Mouse (Mus musculus) heart, embryonic 14.5 days (tissue): Measurements from ENCODE around the gene Nipal3. TPM values are rescaled to one million over a fixed set of nuclear protein-coding genes. Genes with fewer than 3 reads are reported as not detected.

Experiments used
- ATAC-seq: fragments of 200-750 bp; cut with Nextera tagmentation; 2 replicates; pipeline ENCODE4 v1.8.0; 2017; ENCODE audit warnings: low read depth, moderate TSS enrichment; ENCODE audit not compliant: insufficient number of reproducible peaks, insufficient read depth, low FRiP score
- H3K27ac ChIP-seq, 2 experiments: fragments of 200-500 bp in 1 of 2; fragments of 300-500 bp in 1 of 2; sonication (generic) in 1 of 2; replicated peaks in 1 of 2; 2 replicates each; pipeline ENCODE4 v1.5.1; 2012 to 2014; ENCODE audit warnings: low read depth in 2 of 2, low read length in 2 of 2, control low read depth in 1 of 2, mild to moderate bottlenecking in 1 of 2, mixed read lengths in 1 of 2; ENCODE audit not compliant: control insufficient read depth in 1 of 2, insufficient read depth in 1 of 2
- H3K27me3 ChIP-seq: fragments of 300-500 bp; sonication (generic); 2 replicates; pipeline ENCODE4 v1.6.1; 2014; ENCODE audit warnings: mild to moderate bottlenecking, low read length, control low read depth; ENCODE audit not compliant: control insufficient read depth, insufficient read depth
- H3K36me3 ChIP-seq: fragments of 300-500 bp; sonication (generic); 2 replicates; pipeline ENCODE4 v1.6.1; 2014; ENCODE audit warnings: mild to moderate bottlenecking, control low read depth, low read length, mixed read lengths; ENCODE audit not compliant: control insufficient read depth, insufficient read depth
- H3K4me1 ChIP-seq, 2 experiments: fragments of 200-500 bp in 1 of 2; fragments of 300-500 bp in 1 of 2; sonication (generic) in 1 of 2; 2 replicates each; pipeline ENCODE4 v1.6.1; 2012 to 2014; ENCODE audit warnings: low read length in 2 of 2, control low read depth in 1 of 2, mixed read lengths in 1 of 2; ENCODE audit not compliant: control insufficient read depth in 2 of 2, insufficient read depth in 2 of 2
- H3K4me2 ChIP-seq: fragments of 300-500 bp; sonication (generic); 2 replicates; pipeline ENCODE4 v1.6.1; 2014; ENCODE audit warnings: mild to moderate bottlenecking, low read length
- H3K4me3 ChIP-seq, 2 experiments: fragments of 200-500 bp in 1 of 2; fragments of 300-500 bp in 1 of 2; sonication (generic) in 1 of 2; 2 replicates each; pipeline ENCODE4 v1.5.1; 2012 to 2014; ENCODE audit warnings: low read length in 2 of 2, mild to moderate bottlenecking in 2 of 2, control low read depth in 1 of 2, low read depth in 1 of 2, moderate library complexity in 1 of 2; ENCODE audit not compliant: control insufficient read depth in 1 of 2, insufficient read depth in 1 of 2
- H3K9ac ChIP-seq: fragments of 300-500 bp; sonication (generic); 2 replicates; pipeline ENCODE4 v1.6.1; 2014; ENCODE audit warnings: mild to moderate bottlenecking, low read length
- H3K9me3 ChIP-seq: fragments of 300-500 bp; sonication (generic); 2 replicates; pipeline ENCODE4 v1.6.1; 2016; ENCODE audit warnings: low read length, control low read depth; ENCODE audit not compliant: control insufficient read depth
- WGBS: fragments of 180-500 bp; shearing (Covaris S2); extraction: QIAGEN DNeasy Blood & Tissue Kit; methylation state at CpG from one replicate; pipeline ENCODE4 v1.1.7; 2014; 5-methylcytosine and 5-hydroxymethylcytosine counted together
- polyA plus RNA-seq: library from polyadenylated mRNA; unstranded; fragments of >200 nt; fragmentation: Nextera tagmentation; extraction: Ambion mirVana; gene quantifications from 2 replicates; pipeline ENCODE4 v1.2.1, GENCODE M21; 2014

Gene Nipal3
- polyA plus RNA-seq, 1 experiment from 2014 or later, result 4.5 TPM

- H3K27me3 ChIP-seq, result no peaks in the 10 kb centered on the region
- peak; percentile 81 for ATAC-seq
- H3K4me1 ChIP-seq, result peaks cover 6% of the 10 kb centered on the region in 2 experiments; a peak in 2 of 4 replicates
- H3K4me3 ChIP-seq, result peak within 1 kb of the TSS; percentile 66 to 74
- peak within 1 kb of the TSS; percentile 86 for H3K9ac ChIP-seq
- WGBS, result under 1% methylated on average over 73 of the region's 79 CpGs
- peak within 1 kb of the TSS; percentile 98 for H3K4me2 ChIP-seq
- H3K27ac ChIP-seq, result peak within 1 kb of the TSS in 1 of 2 experiments; percentile 59; a peak in 3 of 4 replicates
- no peaks in the 10 kb centered on the region for H3K36me3 ChIP-seq
- no peaks in the 10 kb centered on the region for H3K9me3 ChIP-seq
These were observed 61.1 kb downstream of the Nipal3 start, which contains the start of gene Rcan3 for GRCm38 (mm10) chr4:135433443-135434394. Gene Rcan3 (minus strand): TSS chr4:135433853.

- Histone ChIP-seq H3K9me3 (no peaks in the 10 kb centered on the region), H3K27ac (0 out of 4 replicates have a peak overlapping the region, but pooled peaks of 1 of the 2 experiments have one; percentile 2), H3K36me3 (no peaks in the 10 kb centered on the region), H3K4me1 (peaks cover 6% of the 10 kb centered on the region in 2 experiments; a peak in 2 of 4 replicates), H3K4me3 (peak overlapping the region; percentile 66 to 74), H3K27me3 (no peaks in the 10 kb centered on the region), H3K4me2 (peak overlapping the region; percentile 98), H3K9ac (peak overlapping the region; percentile 86)
- ATAC-seq, result no peak
- 7% methylated on average over 10 of the region's 10 CpGs for WGBS
These were observed 61.8 kb downstream of the Nipal3 start for GRCm38 (mm10) chr4:135433086-135433442.

GRCm38 (mm10) chr4:135429990-135430760 is 64.7 kb downstream of the Nipal3 start:
- Histone ChIP-seq H3K4me3 (no peak overlapping the region), H3K9me3 (no peaks in the 10 kb centered on the region), H3K4me1 (peaks cover 3 to 9% of the 10 kb centered on the region in 2 experiments; a peak in 2 of 4 replicates), H3K27me3 (no peaks in the 10 kb centered on the region), H3K36me3 (peaks cover 1% of the 10 kb centered on the region), H3K4me2 (no peak overlapping the region), H3K27ac (no peak overlapping the region), H3K9ac (no peak overlapping the region)
- ATAC-seq, result no peak
- WGBS, result 79% methylated on average over 8 of the region's 8 CpGs

GRCm38 (mm10) chr4:135429383-135429782 is 65.5 kb downstream of the Nipal3 start:
- no peak for ATAC-seq
- peaks cover 3 to 6% of the 10 kb centered on the region in 2 experiments; a peak in 2 of 4 replicates for H3K4me1 ChIP-seq
- WGBS, result 74% methylated on average over 4 of the region's 4 CpGs
- H3K27me3 ChIP-seq, result no peaks in the 10 kb centered on the region
- H3K9ac ChIP-seq, result no peak overlapping the region
- no peak overlapping the region for H3K4me3 ChIP-seq
- H3K4me2 ChIP-seq, result no peak overlapping the region
- H3K9me3 ChIP-seq, result no peaks in the 10 kb centered on the region
- peaks cover 7% of the 10 kb centered on the region for H3K36me3 ChIP-seq
- H3K27ac ChIP-seq, result no peak overlapping the region

GRCm38 (mm10) chr4:135426587-135426986 is 68.3 kb downstream of the Nipal3 start:
- Histone ChIP-seq H3K4me2 (no peak overlapping the region), H3K27ac (no peak overlapping the region), H3K9me3 (no peaks in the 10 kb centered on the region), H3K4me1 (peaks cover 0 to 3% of the 10 kb centered on the region in 2 experiments; a peak in 2 of 4 replicates), H3K36me3 (peaks cover 17% of the 10 kb centered on the region), H3K4me3 (no peak overlapping the region), H3K9ac (no peak overlapping the region), H3K27me3 (no peaks in the 10 kb centered on the region)
- WGBS, result 88% methylated on average over 7 of the region's 7 CpGs
- no peak for ATAC-seq

GRCm38 (mm10) chr4:135425625-135426024 is 69.2 kb downstream of the Nipal3 start:
- Histone ChIP-seq H3K27ac (no peak overlapping the region), H3K4me2 (no peak overlapping the region), H3K36me3 (peaks cover 17% of the 10 kb centered on the region), H3K4me3 (no peak overlapping the region), H3K9me3 (no peaks in the 10 kb centered on the region), H3K4me1 (peaks cover 0 to 3% of the 10 kb centered on the region in 2 experiments; a peak in 2 of 4 replicates), H3K27me3 (no peaks in the 10 kb centered on the region), H3K9ac (no peak overlapping the region)
- no peak for ATAC-seq
- WGBS, result 86% methylated on average over 9 of the region's 9 CpGs

GRCm38 (mm10) chr4:135420961-135421360 is 73.9 kb downstream of the Nipal3 start:
- no peak overlapping the region for H3K27ac ChIP-seq
- H3K9me3 ChIP-seq, result no peaks in the 10 kb centered on the region
- H3K27me3 ChIP-seq, result no peaks in the 10 kb centered on the region
- H3K4me1 ChIP-seq, result no peaks in the 10 kb centered on the region
- no peak for ATAC-seq
- H3K36me3 ChIP-seq, result peaks cover 55% of the 10 kb centered on the region
- H3K4me3 ChIP-seq, result no peak overlapping the region
- 96% methylated on average over 13 of the region's 13 CpGs for WGBS
- no peak overlapping the region for H3K4me2 ChIP-seq
- no peak overlapping the region for H3K9ac ChIP-seq
